Mouse (Mus musculus) myocyte (in vitro differentiated cells): ENCODE data around the gene Ino80b. TPM values are rescaled to one million over a fixed set of nuclear protein-coding genes. Genes with fewer than 3 reads are reported as not detected.

ENCODE experiments used
- H3K27me3 ChIP-seq: one replicate; pipeline ENCODE4 v1.6.1; 2011; ENCODE audit not compliant: control insufficient read depth, insufficient read depth, insufficient read length
- H3K36me3 ChIP-seq: one replicate; pipeline ENCODE4 v1.6.1; 2011; ENCODE audit not compliant: control insufficient read depth, insufficient read depth
- H3K4me2 ChIP-seq: one replicate; pipeline ENCODE4 v1.6.1; 2011; ENCODE audit warnings: low read depth, control low read depth
- H3K4me3 ChIP-seq: one replicate; pipeline ENCODE4 v1.5.1; 2011; ENCODE audit warnings: mild to moderate bottlenecking, control low read depth, moderate library complexity
- H3K79me2 ChIP-seq: one replicate; pipeline ENCODE4 v1.6.1; 2011; ENCODE audit not compliant: control insufficient read depth, insufficient read depth
- H3ac ChIP-seq: one replicate; pipeline ENCODE4 v1.6.1; 2011; ENCODE audit not compliant: control insufficient read depth, insufficient read length
- CEBPB ChIP-seq: IDR thresholded peaks from 2 replicates; pipeline ENCODE4 v1.6.1; 2011; ENCODE audit warnings: mild to moderate bottlenecking, moderate library complexity; ENCODE audit not compliant: poor library complexity, insufficient read depth, severe bottlenecking
- E2F4 ChIP-seq: IDR thresholded peaks from one replicate; pipeline ENCODE4 v1.6.1; 2011; ENCODE audit warnings: mild to moderate bottlenecking, control low read depth, moderate library complexity; ENCODE audit not compliant: insufficient read depth
- MAX ChIP-seq: IDR thresholded peaks from one replicate; pipeline ENCODE4 v1.6.1; 2011; ENCODE audit warnings: low read depth, mild to moderate bottlenecking, control low read depth
- MYOD1 ChIP-seq, 3 experiments: IDR thresholded peaks; one replicate each; pipeline ENCODE4 v1.6.1; 2011; ENCODE audit warnings: control low read depth in 2 of 3, low read depth in 2 of 3, mild to moderate bottlenecking in 2 of 3, moderate library complexity in 1 of 3; ENCODE audit not compliant: insufficient read length in 2 of 3, control insufficient read depth in 1 of 3
- MYOG ChIP-seq, 3 experiments: IDR thresholded peaks; one replicate each; pipeline ENCODE4 v1.6.1; 2011; ENCODE audit warnings: control low read depth in 2 of 3, low read depth in 2 of 3, mild to moderate bottlenecking in 2 of 3; ENCODE audit not compliant: insufficient read length in 2 of 3, control insufficient read depth in 1 of 3, insufficient read depth in 1 of 3
- POLR2A ChIP-seq: IDR thresholded peaks from one replicate; pipeline ENCODE4 v1.6.1; 2011; ENCODE audit warnings: low read depth, mild to moderate bottlenecking, control low read depth, moderate library complexity; ENCODE audit not compliant: insufficient read length
- POLR2AphosphoS2 ChIP-seq: IDR thresholded peaks from one replicate; pipeline ENCODE4 v1.6.1; 2011; ENCODE audit warnings: low read depth, control low read depth; ENCODE audit not compliant: insufficient read length
- REST ChIP-seq: IDR thresholded peaks from one replicate; pipeline ENCODE4 v1.6.1; 2011; ENCODE audit warnings: mild to moderate bottlenecking, control low read depth, moderate library complexity; ENCODE audit not compliant: insufficient read depth, insufficient read length
- SRF ChIP-seq: IDR thresholded peaks from one replicate; pipeline ENCODE4 v1.6.1; 2011; ENCODE audit warnings: low read depth; ENCODE audit not compliant: control insufficient read depth, insufficient read length
- TCF12 ChIP-seq: IDR thresholded peaks from one replicate; pipeline ENCODE4 v1.6.1; 2011; ENCODE audit warnings: mild to moderate bottlenecking, control low read depth; ENCODE audit not compliant: poor library complexity, insufficient read depth, severe bottlenecking
- TCF3 ChIP-seq: IDR thresholded peaks from one replicate; pipeline ENCODE4 v1.6.1; 2011; ENCODE audit warnings: low read depth, control low read depth; ENCODE audit not compliant: insufficient read length
- USF1 ChIP-seq: IDR thresholded peaks from one replicate; pipeline ENCODE4 v1.6.1; 2011; ENCODE audit warnings: low read depth, mild to moderate bottlenecking, control low read depth, moderate library complexity
- polyA plus RNA-seq: library from polyadenylated mRNA; unstranded; fragments of >200 nt; fragmentation: generic; extraction: Trizol; gene quantifications from one replicate; pipeline ENCODE4 v1.2.1, GENCODE M21; 2012; ENCODE audit warnings: missing spikeins

Gene Ino80b
- polyA plus RNA-seq, 1 experiment = 38.3 TPM

- H3K4me3 ChIP-seq = no peak overlapping the region
- no peak overlapping the region for H3K4me2 ChIP-seq
- H3K79me2 ChIP-seq = peaks cover 27% of the 10 kb centered on the region
- no peaks in the 10 kb centered on the region for H3K36me3 ChIP-seq
- TF ChIP-seq CEBPB (no peak), REST (no peak), MYOG (IDR thresholded peaks at IDR 0.05; ENCODE audit: control insufficient read depth in 1 of 3, insufficient read depth in 1 of 3, insufficient read length in 2 of 3, low read depth in 2 of 3) (no peak), POLR2AphosphoS2 (peak; percentile 54), E2F4 (no peak), POLR2A (peak; percentile 19), MAX (no peak), TCF12 (no peak), MYOD1 (IDR thresholded peaks at IDR 0.05; ENCODE audit: control insufficient read depth in 1 of 3, insufficient read length in 2 of 3, low read depth in 2 of 3) (no peak)
- H3ac ChIP-seq = no peak overlapping the region
- no peaks in the 10 kb centered on the region for H3K27me3 ChIP-seq
Measured at GRCm38 (mm10) chr6:83118369-83118768, 6.9 kb downstream of the Ino80b start.

- TF ChIP-seq MAX = no peak
- TF ChIP-seq TCF3 = no peak
- TF ChIP-seq POLR2AphosphoS2 = peak; percentile 62
- no peak for TF ChIP-seq MYOG (IDR thresholded peaks at IDR 0.05; ENCODE audit: control insufficient read depth in 1 of 3, insufficient read depth in 1 of 3, insufficient read length in 2 of 3, low read depth in 2 of 3)
- no peak for TF ChIP-seq POLR2A
- H3K4me3 ChIP-seq = no peak overlapping the region
- peaks cover 24% of the 10 kb centered on the region for H3K79me2 ChIP-seq
- no peaks in the 10 kb centered on the region for H3K27me3 ChIP-seq
- H3K4me2 ChIP-seq = no peak overlapping the region
- no peaks in the 10 kb centered on the region for H3K36me3 ChIP-seq
- no peak overlapping the region for H3ac ChIP-seq
Measured at GRCm38 (mm10) chr6:83117616-83118015, 7.6 kb downstream of the Ino80b start.

GRCm38 (mm10) chr6:83117165-83117438, 8.1 kb downstream of the Ino80b start:
- H3K27me3 ChIP-seq = no peaks in the 10 kb centered on the region
- no peak overlapping the region for H3K4me2 ChIP-seq
- no peaks in the 10 kb centered on the region for H3K36me3 ChIP-seq
- TF ChIP-seq SRF = no peak
- no peak for TF ChIP-seq USF1
- TF ChIP-seq TCF12 = no peak
- no peak for TF ChIP-seq REST
- H3ac ChIP-seq = no peak overlapping the region
- peaks cover 21% of the 10 kb centered on the region for H3K79me2 ChIP-seq
- no peak overlapping the region for H3K4me3 ChIP-seq

GRCm38 (mm10) chr6:83116373-83117164, 8.7 kb downstream of the Ino80b start:
- H3K4me3 ChIP-seq = peak overlapping the region; percentile 75
- H3ac ChIP-seq = peak overlapping the region; percentile 90
- peak overlapping the region; percentile 88 for H3K4me2 ChIP-seq
- TF ChIP-seq POLR2AphosphoS2 = peak; percentile 28
- TF ChIP-seq TCF3 = no peak
- TF ChIP-seq MYOG (IDR thresholded peaks at IDR 0.05; ENCODE audit: control insufficient read depth in 1 of 3, insufficient read depth in 1 of 3, insufficient read length in 2 of 3, low read depth in 2 of 3) = no peak
- no peaks in the 10 kb centered on the region for H3K36me3 ChIP-seq
- H3K27me3 ChIP-seq = no peaks in the 10 kb centered on the region
- H3K79me2 ChIP-seq = peaks cover 21% of the 10 kb centered on the region

GRCm38 (mm10) chr6:83115682-83116372, 9.4 kb downstream of the Ino80b start:
- H3K36me3 ChIP-seq = no peaks in the 10 kb centered on the region
- no peaks in the 10 kb centered on the region for H3K27me3 ChIP-seq
- TF ChIP-seq TCF3 (no peak), POLR2A (no peak), MYOD1 (IDR thresholded peaks at IDR 0.05; ENCODE audit: control insufficient read depth in 1 of 3, insufficient read length in 2 of 3, low read depth in 2 of 3) (no peak), MYOG (IDR thresholded peaks at IDR 0.05; ENCODE audit: control insufficient read depth in 1 of 3, insufficient read depth in 1 of 3, insufficient read length in 2 of 3, low read depth in 2 of 3) (no peak), POLR2AphosphoS2 (no peak)
- peak overlapping the region; percentile 75 for H3K4me3 ChIP-seq
- peak overlapping the region; percentile 90 for H3ac ChIP-seq
- H3K79me2 ChIP-seq = peaks cover 20% of the 10 kb centered on the region
- peak overlapping the region; percentile 88 for H3K4me2 ChIP-seq
